Mouse (Mus musculus): ENCODE results near the gene Cd6. TPM values are rescaled to one million over a fixed set of nuclear protein-coding genes. Genes with fewer than 3 reads are reported as not detected.

Cd6 gene
- total and polyA plus RNA-seq, 3 experiments, result 0.09 to 0.73 (median 0.17) TPM

DNA sequence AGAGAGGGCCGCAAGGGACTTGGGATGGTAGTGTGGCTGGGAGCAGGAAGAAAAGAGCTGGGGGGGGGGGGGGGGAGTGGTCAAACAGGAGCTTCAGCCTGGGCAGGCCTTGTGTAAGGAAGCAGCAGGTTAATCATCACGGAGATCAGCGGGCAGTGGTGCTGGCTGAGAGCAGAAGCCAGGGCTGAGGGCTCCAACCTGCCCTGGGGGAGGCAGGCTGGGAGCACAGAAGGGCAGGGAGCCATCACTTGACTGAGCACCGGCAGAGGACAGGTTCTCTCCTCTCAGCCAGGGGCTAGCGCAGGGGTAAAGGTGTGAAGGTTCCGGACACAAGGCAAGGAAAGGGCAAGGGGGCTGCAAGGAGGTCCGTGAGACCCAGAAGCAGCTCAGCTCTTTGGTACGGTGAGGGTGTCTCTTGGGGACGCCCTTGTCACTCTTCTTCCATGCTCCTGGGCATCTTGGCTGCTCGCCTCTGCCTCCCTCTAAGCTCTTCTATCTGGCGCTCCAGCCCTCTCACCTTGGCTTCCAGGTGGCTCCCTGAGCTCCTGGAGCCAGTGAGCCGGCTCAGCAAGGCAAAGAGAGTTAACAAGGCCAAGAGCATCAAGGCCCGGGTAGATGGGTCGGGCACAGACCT lies 41.6 kb upstream of the Cd6 start:
- H3K4me2 ChIP-seq (ENCODE audit: insufficient read depth, low read depth, poor library complexity, severe bottlenecking), result no peak overlapping the region
- TF ChIP-seq E2F4 (IDR thresholded peaks at IDR 0.05; ENCODE audit: insufficient replicate concordance, low read depth, low read length), result no peak
- TF ChIP-seq MAX (IDR thresholded peaks at IDR 0.05; ENCODE audit: low read length), result no peak
- TF ChIP-seq TCF12 (IDR thresholded peaks at IDR 0.05; ENCODE audit: low read depth, low read length), result no peak
- no peak for TF ChIP-seq MAFK (IDR thresholded peaks at IDR 0.05; ENCODE audit: insufficient replicate concordance, low read length)
- TF ChIP-seq ZKSCAN1 (IDR thresholded peaks at IDR 0.05; ENCODE audit: borderline replicate concordance, low read depth, low read length), result no peak
- TF ChIP-seq POLR2AphosphoS2 (IDR thresholded peaks at IDR 0.05; ENCODE audit: low read depth, low read length), result no peak
- TF ChIP-seq SMC3 (IDR thresholded peaks at IDR 0.05; ENCODE audit: low read depth, low read length), result no peak
- TF ChIP-seq MXI1 (IDR thresholded peaks at IDR 0.05; ENCODE audit: low read depth, low read length), result no peak
- no peak for TF ChIP-seq MEF2A (IDR thresholded peaks at IDR 0.05; ENCODE audit: borderline replicate concordance, low read depth, low read length)
- TF ChIP-seq EP300 (IDR thresholded peaks at IDR 0.05; ENCODE audit: low read length), result no peak
- TF ChIP-seq PAX5 (IDR thresholded peaks at IDR 0.05; ENCODE audit: low read length), result no peak
- TF ChIP-seq SIN3A (IDR thresholded peaks at IDR 0.05; ENCODE audit: low read length), result no peak
- TF ChIP-seq CHD2 (IDR thresholded peaks at IDR 0.05; ENCODE audit: low read length), result no peak
- no peaks in the 10 kb centered on the region; a peak in 1 of 4 replicates for H3K4me1 ChIP-seq (ENCODE audit: control insufficient read depth in 1 of 2, insufficient read depth in 2 of 2)
- no peak for DNase-seq (ENCODE audit: extremely low read depth)
- in situ Hi-C loops (cut with MboI; ENCODE audit: low pct_ligation_motif_present, low pct_unique_long_range_greater_than_20kb, low sequenced_read_pairs) (no loop called here), dilution Hi-C loops (cut with MboI; ENCODE audit: extremely low pct_ligation_motif_present, extremely low pct_unique_long_range_greater_than_20kb, low sequenced_read_pairs) (no loop called here)
- no peak overlapping the region for H3K4me3 ChIP-seq (replicated peaks in 1 of 3; ENCODE audit: low read depth in 2 of 3, low read length in 2 of 3, poor library complexity in 1 of 3)
- H3K27ac ChIP-seq (ENCODE audit: insufficient read depth, low read depth), result no peak overlapping the region
- no peak overlapping the region for H3K9ac ChIP-seq (ENCODE audit: insufficient read depth, low read depth)
- no peaks in the 10 kb centered on the region for H3K27me3 ChIP-seq (replicated peaks)
- H3K9me3 ChIP-seq (replicated peaks; ENCODE audit: low read length), result no peaks in the 10 kb centered on the region
- H3K79me2 ChIP-seq (replicated peaks; ENCODE audit: control insufficient read depth, extremely low read depth, insufficient read depth, poor library complexity, severe bottlenecking), result peaks cover 2% of the 10 kb centered on the region; the same call in 1 of the 2 replicates
- H3K36me3 ChIP-seq (replicated peaks in 1 of 2; ENCODE audit: control insufficient read depth in 1 of 2, insufficient read depth in 1 of 2, low read length in 1 of 2), result peaks cover 37 to 64% of the 10 kb centered on the region in 2 experiments

DNA sequence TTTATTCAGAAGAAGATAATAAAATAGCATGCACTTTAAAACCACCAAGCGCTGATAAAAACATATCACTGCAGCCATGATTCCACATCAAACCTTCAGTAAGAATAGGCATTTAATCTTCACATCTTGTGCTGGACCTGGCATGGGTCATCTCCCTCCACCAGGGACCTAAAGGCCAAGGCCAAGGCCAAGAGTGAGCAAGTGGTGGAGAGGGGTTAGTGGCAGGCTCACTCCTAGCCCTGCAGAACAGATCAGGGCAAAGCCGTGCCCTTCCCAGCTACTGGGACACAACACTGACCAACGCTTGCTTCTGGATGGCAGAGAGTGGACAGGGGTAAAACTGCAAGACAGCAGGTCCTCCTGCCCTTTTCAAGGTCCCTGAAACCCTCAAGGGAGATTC lies 40.8 kb upstream of the Cd6 start:
- peaks cover 37 to 61% of the 10 kb centered on the region in 2 experiments for H3K36me3 ChIP-seq (replicated peaks in 1 of 2; ENCODE audit: control insufficient read depth in 1 of 2, insufficient read depth in 1 of 2, low read length in 1 of 2)
- H3K79me2 ChIP-seq (replicated peaks; ENCODE audit: control insufficient read depth, extremely low read depth, insufficient read depth, poor library complexity, severe bottlenecking), result no peaks in the 10 kb centered on the region; the same call in 1 of the 2 replicates
- no peaks in the 10 kb centered on the region for H3K4me1 ChIP-seq (ENCODE audit: control insufficient read depth in 1 of 2, insufficient read depth in 2 of 2)
- no peak overlapping the region for H3K4me3 ChIP-seq (replicated peaks in 1 of 3; ENCODE audit: low read depth in 2 of 3, low read length in 2 of 3, poor library complexity in 1 of 3)
- no peak for DNase-seq (ENCODE audit: extremely low read depth)
- H3K27me3 ChIP-seq (replicated peaks), result no peaks in the 10 kb centered on the region
- TF ChIP-seq RAD21 (IDR thresholded peaks at IDR 0.05; ENCODE audit: low read depth, low read length) (no peak), USF1 (IDR thresholded peaks at IDR 0.05; ENCODE audit: low read depth, low read length) (no peak), NRF1 (IDR thresholded peaks at IDR 0.05; ENCODE audit: low read depth, low read length) (no peak), ZKSCAN1 (IDR thresholded peaks at IDR 0.05; ENCODE audit: borderline replicate concordance, low read depth, low read length) (no peak), ZNF384 (IDR thresholded peaks at IDR 0.05; ENCODE audit: low read depth, low read length) (no peak), SMC3 (IDR thresholded peaks at IDR 0.05; ENCODE audit: low read depth, low read length) (no peak), USF2 (conservative IDR thresholded peaks at IDR 0.05; ENCODE audit: low read depth, low read length) (no peak), TBP (conservative IDR thresholded peaks at IDR 0.05; ENCODE audit: low read depth, low read length) (no peak), GABPA (IDR thresholded peaks at IDR 0.05; ENCODE audit: insufficient replicate concordance, low read depth, low read length) (no peak), E2F4 (IDR thresholded peaks at IDR 0.05; ENCODE audit: insufficient replicate concordance, low read depth, low read length) (no peak), POLR2AphosphoS2 (IDR thresholded peaks at IDR 0.05; ENCODE audit: low read depth, low read length) (no peak), ZMIZ1 (IDR thresholded peaks at IDR 0.05; ENCODE audit: low read depth, low read length) (no peak), MEF2A (IDR thresholded peaks at IDR 0.05; ENCODE audit: borderline replicate concordance, low read depth, low read length) (no peak), JUND (conservative IDR thresholded peaks at IDR 0.05; ENCODE audit: low read depth, low read length) (no peak), CHD1 (IDR thresholded peaks at IDR 0.05; ENCODE audit: low read depth, low read length) (no peak), HCFC1 (IDR thresholded peaks at IDR 0.05; ENCODE audit: low read depth, low read length) (no peak)
- no peak overlapping the region for H3K27ac ChIP-seq (ENCODE audit: insufficient read depth, low read depth)
- dilution Hi-C loops (cut with MboI; ENCODE audit: extremely low pct_ligation_motif_present, extremely low pct_unique_long_range_greater_than_20kb, low sequenced_read_pairs) (no loop called here), in situ Hi-C loops (cut with MboI; ENCODE audit: low pct_ligation_motif_present, low pct_unique_long_range_greater_than_20kb, low sequenced_read_pairs) (no loop called here)
- no peak overlapping the region for H3K4me2 ChIP-seq (ENCODE audit: insufficient read depth, low read depth, poor library complexity, severe bottlenecking)
- H3K9ac ChIP-seq (ENCODE audit: insufficient read depth, low read depth), result no peak overlapping the region
- H3K9me3 ChIP-seq (replicated peaks; ENCODE audit: low read length), result no peaks in the 10 kb centered on the region

Data from CH12.LX (cell line).